Comparison of ENCODE assay signal across 8 mouse cellular contexts in the genomic region with DNA sequence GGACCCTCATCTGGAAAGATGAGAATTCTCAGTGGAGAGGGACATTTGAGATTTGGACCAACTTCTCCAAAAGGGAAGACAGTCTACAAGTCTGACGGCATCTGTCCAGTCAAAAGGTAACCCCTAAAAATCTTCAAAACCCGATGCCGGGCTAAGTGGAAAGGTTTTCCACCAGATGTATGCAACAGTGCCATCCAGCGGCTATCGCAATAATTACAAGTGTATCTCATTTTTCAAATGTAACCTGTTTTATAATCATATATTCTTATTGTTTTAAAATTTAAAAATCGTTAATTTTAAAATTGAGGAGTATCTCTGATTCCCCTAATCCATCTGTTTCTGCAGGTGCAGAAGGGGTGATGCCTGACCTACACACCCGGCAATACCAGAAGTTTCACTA.
DNase-seq lines count a peak whose midpoint lies in the region; ATAC-seq and TF ChIP-seq lines count a peak whose summit lies in the region.

No protein-coding gene starts in this region.

- H3K4me3 ChIP-seq in liver, adult 2 months (ENCODE audit: insufficient read depth, low read depth, low read length), result no peak overlapping the region
- H3K4me3 ChIP-seq in liver, embryonic 11.5 days (ENCODE audit: low read depth, low read length), result no peak overlapping the region

- H3K9ac ChIP-seq in liver, adult 2 months (ENCODE audit: low read depth, low read length), result no peak overlapping the region
- H3K9ac ChIP-seq in liver, embryonic 11.5 days (ENCODE audit: low read depth, low read length), result no peak overlapping the region

- no peaks in the 10 kb centered on the region for H3K79me2 ChIP-seq in liver, adult 2 months (ENCODE audit: control insufficient read depth, insufficient read depth, low read length)

- TF ChIP-seq POLR2A in liver, adult 2 months (IDR thresholded peaks at IDR 0.05; ENCODE audit: extremely low read depth, insufficient read depth, low read length), result no peak

- H3K4me2 ChIP-seq in liver, embryonic 11.5 days, result no peak overlapping the region

- no peaks in the 10 kb centered on the region for H3K36me3 ChIP-seq in liver, adult 2 months (ENCODE audit: control insufficient read depth, insufficient read depth, low read length)
- no peaks in the 10 kb centered on the region for H3K36me3 ChIP-seq in liver, embryonic 11.5 days (ENCODE audit: control insufficient read depth, insufficient read depth, low read length)
- no peaks in the 10 kb centered on the region for H3K36me3 ChIP-seq in splenic B cell, adult 2 months (ENCODE audit: control insufficient read depth, insufficient read depth, low read length, poor library complexity, severe bottlenecking)

- H3K27me3 ChIP-seq in liver, adult 2 months (ENCODE audit: control insufficient read depth, insufficient read depth, low read length), result no peaks in the 10 kb centered on the region
- no peaks in the 10 kb centered on the region; the same call in 1 of the 2 replicates for H3K27me3 ChIP-seq in liver, embryonic 11.5 days (replicated peaks; ENCODE audit: control insufficient read depth, insufficient read depth, low read length)
- H3K27me3 ChIP-seq in splenic B cell, adult 2 months (ENCODE audit: control insufficient read depth, insufficient read depth, low read length, poor library complexity, severe bottlenecking), result no peaks in the 10 kb centered on the region; the same call in 1 of the 2 replicates

- 14% methylated on average over 7 of the region's 7 CpGs for WGBS in liver, adult 2 months
- 18% methylated on average over 7 of the region's 7 CpGs for WGBS in liver, embryonic 11.5 days

- no peak overlapping the region for H3K27ac ChIP-seq in liver, adult 2 months (replicated peaks; ENCODE audit: insufficient read depth, low read depth, low read length)
- no peak overlapping the region for H3K27ac ChIP-seq in liver, embryonic 11.5 days (ENCODE audit: low read depth, low read length)

- peak; percentile 68 for DNase-seq in adrenal gland, postnatal 10 days
- DNase-seq in adrenal gland, adult 2 months, result no peak
- DNase-seq in liver, adult 2 months (ENCODE audit: extremely low read depth, low read depth, low spot score), result peak; percentile 12
- no peak for DNase-seq in liver, embryonic 11.5 days (ENCODE audit: low spot score)
- DNase-seq in embryo, embryonic 10 days (ENCODE audit: low spot score), result peak; percentile 67
- DNase-seq in kidney, postnatal 10 days, result peak; percentile 76
- DNase-seq in splenic B cell, adult 2 months (ENCODE audit: low read depth, low spot score), result peak; percentile 17

- ATAC-seq in liver, embryonic 11.5 days (replicated peaks; ENCODE audit: low FRiP score), result no peak
- peak; percentile 71; the same call in 1 of the 2 replicates for ATAC-seq in megakaryocyte progenitor cell, adult 5-6 weeks (replicated peaks; ENCODE audit: poor library complexity)

- H3K4me1 ChIP-seq in liver, adult 2 months (ENCODE audit: control insufficient read depth, insufficient read depth, low read length), result no peaks in the 10 kb centered on the region
- H3K4me1 ChIP-seq in liver, embryonic 11.5 days (replicated peaks; ENCODE audit: control insufficient read depth, insufficient read depth, low read length), result no peaks in the 10 kb centered on the region

- 0 out of 2 replicates have a peak, but pooled peaks have one; percentile 14 for TF ChIP-seq CTCF in liver, adult 2 months (IDR thresholded peaks at IDR 0.05; ENCODE audit: low read depth, low read length)

- H3K9me3 ChIP-seq in liver, embryonic 11.5 days (ENCODE audit: control insufficient read depth, low read length), result no peaks in the 10 kb centered on the region

Comparison
In these comparisons a context has a peak if more than half of its experiments do, and no peak if none do; other contexts are left out.
1. DNase-seq: peak in adrenal gland, postnatal 10 days (single experiment), liver, adult 2 months (single experiment), embryo, embryonic 10 days (single experiment), kidney, postnatal 10 days (single experiment) and splenic B cell, adult 2 months (single experiment); none in adrenal gland, adult 2 months (single experiment) and liver, embryonic 11.5 days (single experiment).